Mouse (Mus musculus): ENCODE data around the gene Calcb.

DNA sequence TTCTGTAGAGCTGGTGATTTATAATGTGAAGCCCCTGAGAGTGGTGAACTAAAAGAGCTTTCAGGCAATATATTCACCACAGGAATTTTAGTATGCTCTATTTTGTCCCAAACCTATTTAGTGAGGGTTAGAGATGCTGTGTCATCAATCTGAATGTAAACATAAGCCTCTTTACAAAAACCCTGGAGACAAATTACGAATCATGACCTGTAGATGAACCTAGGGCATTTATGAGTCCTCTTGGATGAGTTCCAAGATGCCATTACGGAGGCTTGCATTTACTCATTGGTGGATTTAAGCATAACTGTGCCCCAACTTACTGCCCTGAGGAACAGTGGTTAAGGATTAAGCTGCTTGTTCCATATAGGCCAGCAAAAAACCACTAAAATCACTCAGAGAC lies 17.6 kb upstream of the Calcb start:
- TF ChIP-seq CTCF (IDR thresholded peaks at IDR 0.05; ENCODE audit: low read depth) (no peak), EP300 (IDR thresholded peaks at IDR 0.05; ENCODE audit: low read depth) (no peak)

Data from heart, postnatal 0 days (tissue).